Mouse (Mus musculus): ENCODE results near the gene Mpped2.

- no peak for TF ChIP-seq CTCF (conservative IDR thresholded peaks at IDR 0.05; ENCODE audit: low read length)
- no peak for TF ChIP-seq POU5F1 (IDR thresholded peaks at IDR 0.05; ENCODE audit: borderline replicate concordance, low read length)
- no peak for TF ChIP-seq NANOG (IDR thresholded peaks at IDR 0.05; ENCODE audit: borderline replicate concordance, low read length)
Observed at GRCm38 (mm10) chr2:106788055-106788454, 95.0 kb downstream of the Mpped2 start.
